Mouse (Mus musculus) yolk sac, embryonic 10.5 days (tissue): Measurements from ENCODE around the gene Stk10.
A peak's percentile ranks its signal among the peaks of the same experiment; 100 is the strongest.
"Not testable (repeated sequence)": the region's sequence is repeated elsewhere in the genome, so short reads cannot be mapped to it uniquely, and the experiment has no call there.

Source experiments
- DNase-seq: peaks from one replicate; pipeline ENCODE4 v3.0.0-alpha.2; 2017; ENCODE audit warnings: low spot score

Stk10 gene

DNA sequence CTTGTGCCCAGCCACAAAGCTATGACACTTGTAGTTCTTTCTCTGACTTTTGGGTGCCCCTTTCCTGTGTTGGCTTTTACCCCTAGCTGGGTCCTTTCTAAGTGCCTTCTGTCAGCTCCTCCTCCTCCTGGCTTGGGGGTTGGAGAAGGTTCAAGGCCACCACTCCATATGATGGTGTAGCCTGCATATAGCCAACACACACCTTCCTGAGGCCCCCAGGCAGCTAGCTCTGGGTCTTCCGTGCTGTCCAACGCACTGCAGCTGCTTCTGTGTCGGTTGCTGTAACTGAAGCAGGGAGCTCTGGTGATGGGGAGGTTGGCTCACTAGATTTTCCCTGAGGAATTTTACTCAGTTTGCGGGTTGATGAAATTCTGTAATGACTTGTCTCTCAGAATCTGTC, 71.6 kb downstream of the Stk10 start:
- DNase-seq = no peak

DNA sequence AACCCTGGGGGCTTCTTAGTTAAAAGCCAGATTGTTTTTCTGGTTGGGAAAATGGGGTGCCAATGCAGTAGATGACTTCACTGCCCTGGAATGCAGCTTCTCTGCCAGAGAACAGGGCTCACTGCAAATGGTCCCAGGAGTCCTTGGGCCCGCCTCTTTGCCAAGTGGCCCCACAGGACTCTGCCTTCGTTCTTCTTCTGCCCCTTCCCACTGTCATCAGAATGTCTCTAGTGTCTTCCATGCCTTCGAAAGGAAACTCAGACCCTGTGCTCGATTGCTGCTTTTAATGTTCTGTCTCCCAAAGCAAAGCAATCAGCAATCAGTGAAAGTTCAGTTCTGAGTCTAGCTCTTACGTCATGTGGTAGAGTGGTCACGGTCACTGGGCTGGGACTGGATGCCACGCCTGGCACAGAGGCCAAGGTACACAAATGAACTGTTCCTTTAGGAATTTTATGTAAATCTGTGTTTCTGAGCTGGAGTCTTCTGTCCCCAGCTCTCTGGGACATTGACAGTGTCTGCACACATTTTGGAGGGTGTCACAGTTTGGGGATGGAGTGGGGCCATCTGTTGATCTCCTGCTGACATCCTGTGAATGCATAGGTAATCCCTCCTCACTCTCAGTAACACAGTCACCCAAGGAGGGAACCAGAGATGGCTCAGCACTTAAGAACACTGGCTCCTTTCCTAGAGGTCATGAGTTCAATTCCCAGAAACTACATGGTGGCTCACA, 72.2 kb downstream of the Stk10 start:
- no peak for DNase-seq

DNA sequence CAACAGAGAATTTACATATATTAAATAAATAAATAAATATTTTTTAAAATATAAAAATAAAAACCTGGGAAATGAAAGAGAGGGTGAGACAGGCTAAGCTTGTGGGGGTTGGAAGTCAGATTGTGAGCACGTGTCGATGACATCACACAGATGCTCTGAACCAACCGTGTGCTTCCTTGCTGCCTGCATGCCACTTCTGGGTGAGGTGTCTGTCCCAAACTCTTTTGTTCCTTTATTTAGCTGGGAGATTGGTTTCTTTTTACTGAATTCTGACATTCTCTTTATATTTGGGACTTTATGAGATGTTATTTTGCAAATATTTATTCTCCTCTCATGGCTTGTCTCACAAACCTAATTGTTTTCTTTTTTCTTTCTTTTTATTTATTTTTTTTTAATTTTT, 72.8 kb downstream of the Stk10 start:
- no peak for DNase-seq

DNA sequence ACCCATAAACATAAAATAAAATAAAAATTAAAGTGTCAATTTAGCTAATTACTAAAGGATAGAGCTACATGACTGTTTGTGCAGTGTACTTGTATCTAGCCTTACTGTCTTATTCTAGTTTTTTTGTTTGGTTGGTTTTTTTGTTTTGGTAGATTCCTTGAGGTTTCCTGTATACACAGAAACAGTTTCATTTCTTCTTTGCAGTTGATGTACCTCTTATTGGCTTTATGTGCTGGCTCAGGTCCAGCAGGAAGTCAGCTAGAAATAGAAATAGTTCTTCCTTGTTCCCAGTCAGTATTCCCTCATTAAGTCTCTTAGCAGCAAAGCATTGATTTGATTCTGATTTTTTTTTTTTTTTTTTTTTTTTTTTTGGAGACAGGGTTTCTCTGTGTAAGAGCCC, 74.2 kb downstream of the Stk10 start:
- DNase-seq = no peak

- DNase-seq = no peak
Observed at GRCm38 (mm10) chr11:32610616-32611015, 77.5 kb downstream of the Stk10 start.

GRCm38 (mm10) chr11:32612304-32612703, 79.2 kb downstream of the Stk10 start:
- no peak for DNase-seq

DNA sequence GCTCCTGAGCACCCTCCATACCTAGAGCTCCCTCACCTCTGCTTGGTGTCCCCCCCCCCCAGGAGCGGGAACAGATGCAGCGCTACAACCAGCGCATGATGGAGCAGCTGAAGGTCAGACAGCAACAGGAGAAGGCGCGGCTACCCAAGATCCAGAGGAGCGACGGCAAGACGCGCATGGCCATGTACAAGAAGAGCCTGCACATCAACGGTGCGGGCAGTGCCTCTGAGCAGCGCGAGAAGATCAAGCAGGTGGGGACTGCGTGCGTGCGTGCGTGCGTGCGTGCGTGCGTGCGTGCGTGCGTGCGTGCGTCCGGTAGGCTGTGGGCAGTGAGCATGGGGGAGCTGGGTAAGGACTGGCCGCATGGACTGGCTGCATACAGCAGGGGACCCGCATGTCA, 81.4 kb downstream of the Stk10 start:
- no peak for DNase-seq

GRCm38 (mm10) chr11:32615561-32615960, 82.5 kb downstream of the Stk10 start:
- DNase-seq = peak; percentile 28

DNA sequence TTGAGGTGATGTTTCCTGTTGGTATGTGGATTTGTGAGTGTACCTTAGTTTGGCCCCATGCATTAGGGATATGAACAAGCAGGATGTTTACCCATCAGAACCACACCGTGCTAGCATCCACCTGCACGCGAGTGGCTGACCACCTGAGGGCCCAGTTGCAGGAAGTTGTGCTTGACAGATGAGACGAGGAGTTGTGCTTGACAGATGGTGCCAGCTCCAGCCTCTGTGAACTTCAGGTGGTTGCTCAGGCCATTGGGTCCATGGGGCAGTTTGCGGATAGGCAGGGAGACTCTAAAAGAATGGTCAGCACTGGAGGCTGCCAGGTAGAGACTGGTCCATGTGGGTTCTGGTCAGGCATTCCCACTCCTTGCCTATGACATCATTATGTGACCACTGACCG, 83.0 kb downstream of the Stk10 start:
- no peak for DNase-seq

- DNase-seq = no peak
Observed at GRCm38 (mm10) chr11:32618036-32618435, 84.9 kb downstream of the Stk10 start.

DNA sequence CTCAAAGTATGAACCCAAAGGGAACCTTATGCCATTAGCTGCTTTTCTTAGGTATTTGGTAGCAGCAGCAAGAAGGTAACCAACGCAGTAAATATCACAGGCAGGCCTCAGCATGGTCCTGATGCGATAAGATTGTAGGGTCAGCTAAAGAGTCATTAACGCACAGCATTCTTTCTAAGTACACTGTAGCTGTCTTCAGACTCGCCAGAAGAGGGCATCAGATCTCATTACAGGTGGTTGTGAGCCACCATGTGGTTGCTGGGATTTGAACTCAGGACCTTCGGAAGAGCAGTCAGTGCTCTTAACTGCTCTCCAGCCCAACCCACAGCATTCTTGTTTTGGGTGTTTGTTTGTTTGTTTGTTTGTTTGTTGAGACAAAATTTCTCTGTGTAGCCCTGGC, 85.5 kb downstream of the Stk10 start:
- DNase-seq = not testable (repeated sequence)

- no peak for DNase-seq
Observed at GRCm38 (mm10) chr11:32619257-32619816, 86.2 kb downstream of the Stk10 start.

DNA sequence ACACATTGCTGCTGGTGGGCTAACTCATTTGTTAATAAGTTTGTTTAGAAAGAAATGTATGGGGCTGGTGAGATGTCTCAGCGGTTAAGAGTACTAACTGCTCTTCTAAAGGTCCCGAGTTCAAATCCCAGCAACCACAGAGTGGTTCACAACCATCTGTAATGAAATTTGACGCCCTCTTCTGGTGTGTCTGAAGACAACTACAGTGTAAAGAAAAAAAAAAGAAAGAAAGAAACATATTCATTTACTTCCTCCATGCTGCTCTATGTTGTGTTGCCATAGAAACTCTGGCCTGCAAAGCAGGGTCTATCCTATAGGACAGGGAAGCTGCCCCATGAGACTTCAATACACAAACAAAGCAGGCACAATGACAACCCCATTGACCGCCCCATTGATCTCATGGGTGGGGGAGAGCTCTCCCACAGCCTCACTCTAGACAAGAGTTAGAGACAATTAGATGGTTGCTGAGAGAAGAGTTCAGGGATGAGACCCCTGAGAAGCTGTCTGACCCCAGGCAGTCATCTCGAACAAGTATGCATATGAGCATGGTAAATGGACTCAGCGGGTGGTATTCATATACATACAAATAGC, 86.9 kb downstream of the Stk10 start:
- no peak for DNase-seq

DNA sequence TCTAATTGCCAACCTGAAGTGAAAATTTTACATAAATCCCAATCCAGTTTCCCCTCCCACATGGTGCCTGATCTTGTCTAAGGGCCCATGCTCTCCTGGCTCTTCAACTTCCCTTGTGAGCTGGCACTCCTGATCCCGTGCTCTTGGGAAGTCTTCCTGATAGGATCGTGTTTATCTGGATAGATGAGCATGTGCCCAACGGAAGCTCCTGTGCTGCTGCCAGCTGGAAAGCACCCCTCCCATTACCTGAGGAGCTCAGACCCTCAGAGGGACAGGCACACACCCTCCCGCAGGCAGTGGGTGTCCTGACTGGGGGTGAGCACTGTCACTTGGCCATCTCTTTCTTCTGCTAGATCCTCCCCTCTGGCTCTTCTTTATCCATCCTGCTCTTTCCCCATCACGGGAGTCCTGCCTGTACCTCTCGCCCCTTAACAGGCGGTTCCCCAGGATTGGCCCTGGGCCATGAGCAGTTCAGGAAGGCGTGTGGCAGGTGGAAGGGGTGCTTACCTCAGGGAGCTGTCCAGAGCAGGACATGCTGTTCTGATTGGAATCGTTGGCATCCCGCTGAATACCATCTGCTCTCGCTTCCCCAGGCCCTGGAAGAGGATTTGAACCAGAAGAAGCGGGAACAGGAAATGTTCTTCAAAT, 88.8 kb downstream of the Stk10 start:
- DNase-seq = no peak

GRCm38 (mm10) chr11:32622479-32623190, 89.5 kb downstream of the Stk10 start:
- no peak for DNase-seq

GRCm38 (mm10) chr11:32623236-32623635, 90.1 kb downstream of the Stk10 start:
- no peak for DNase-seq

GRCm38 (mm10) chr11:32623912-32624311, 90.8 kb downstream of the Stk10 start:
- DNase-seq = no peak

DNA sequence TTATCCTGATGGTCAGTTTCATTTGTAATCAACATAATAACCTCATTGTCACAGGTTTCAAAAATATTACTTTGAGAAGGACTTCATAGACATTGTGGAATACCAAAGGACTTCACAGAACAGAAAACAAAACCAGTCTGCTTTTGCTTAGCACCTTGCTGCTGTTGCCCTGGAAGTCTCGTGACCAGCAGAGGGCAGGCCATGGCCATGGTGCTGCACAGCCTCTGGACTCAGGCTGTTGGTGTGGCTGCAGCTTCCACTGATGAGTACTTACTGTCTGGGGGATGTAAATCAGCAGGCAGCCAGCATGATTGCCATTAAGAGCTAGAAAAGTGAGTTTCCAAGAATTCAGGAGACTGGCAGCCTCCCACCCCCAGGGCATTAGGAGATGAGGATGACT, 92.6 kb downstream of the Stk10 start:
- no peak for DNase-seq

- no peak for DNase-seq
Observed at GRCm38 (mm10) chr11:32626079-32626478, 93.0 kb downstream of the Stk10 start.

GRCm38 (mm10) chr11:32627900-32628299, 94.8 kb downstream of the Stk10 start:
- no peak for DNase-seq

DNA sequence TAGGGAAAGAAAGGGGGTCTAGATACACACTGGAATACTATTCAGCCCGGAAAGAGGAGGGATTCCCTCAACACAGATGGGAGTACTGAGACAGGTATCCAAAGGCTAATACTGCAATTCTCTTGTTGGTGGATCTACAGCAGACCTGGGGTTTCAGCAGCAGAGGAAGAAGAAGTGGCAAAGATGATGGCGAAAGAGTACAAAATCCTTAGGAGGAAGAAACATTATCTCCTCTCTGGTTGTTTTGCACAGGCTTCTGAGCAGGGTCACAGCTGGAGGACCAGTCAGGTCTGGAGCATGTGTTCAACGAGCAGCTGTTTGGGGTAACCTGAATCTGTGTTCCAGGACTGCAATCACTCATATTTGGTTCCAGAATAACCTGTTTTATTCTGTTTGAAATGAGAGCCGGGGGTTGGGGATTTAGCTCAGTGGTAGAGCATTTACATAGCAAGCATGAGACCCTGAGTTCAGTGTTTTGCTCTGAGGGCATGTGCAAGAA, 96.7 kb downstream of the Stk10 start:
- no peak for DNase-seq

- DNase-seq = no peak
Observed at GRCm38 (mm10) chr11:32632671-32633070, 99.6 kb downstream of the Stk10 start.
